Mouse (Mus musculus): ENCODE data around the gene Dnajb7.
A peak's percentile ranks its signal among the peaks of the same experiment; 100 is the strongest.
"Not testable (repeated sequence)": the region's sequence is repeated elsewhere in the genome, so short reads cannot be mapped to it uniquely, and the experiment has no call there.

The Dnajb7 gene

DNA sequence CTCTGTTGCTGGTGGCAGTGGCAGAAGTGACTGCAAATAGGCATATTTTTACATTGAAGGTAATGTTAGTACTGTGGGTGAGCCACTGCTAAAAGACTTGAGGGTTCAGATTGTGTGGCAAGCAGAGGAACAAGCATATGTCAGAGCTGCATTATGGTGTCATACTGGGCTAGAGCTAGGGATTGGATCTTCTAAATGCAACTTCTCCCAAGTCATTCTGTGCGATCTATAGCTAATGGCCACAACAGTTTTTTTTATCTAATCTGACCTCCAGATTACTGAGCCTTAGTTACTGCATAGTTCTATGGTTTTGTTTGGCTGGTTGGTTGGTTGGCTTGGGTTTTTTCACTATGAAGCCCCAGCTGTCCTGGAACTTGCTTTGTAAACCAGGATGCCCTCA lies at the start of gene Dnajb7:
TSS of gene Dnajb7 (minus strand) at position 101 of the 400 bp plus-strand sequence.
- no peak for DNase-seq (ENCODE audit: low read depth)

DNA sequence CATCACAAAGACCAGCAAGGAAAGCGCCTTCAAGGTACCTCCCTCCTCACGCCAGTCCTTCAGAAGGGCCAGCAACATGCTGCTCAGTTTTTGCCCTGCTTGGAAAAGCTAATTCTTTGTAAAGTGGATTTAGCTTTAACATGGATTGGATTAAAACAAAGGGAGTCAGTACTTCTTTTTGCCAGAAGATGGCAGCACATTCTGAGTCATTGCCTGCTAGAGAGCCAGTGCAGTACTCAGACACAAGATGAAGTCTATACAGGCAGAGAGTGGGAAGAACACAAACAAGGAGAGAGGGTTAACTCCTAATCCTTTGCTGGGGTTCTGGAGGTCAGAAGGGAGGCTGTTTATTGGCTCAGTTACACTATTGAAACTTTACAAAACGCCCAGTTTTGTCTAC lies 40.4 kb upstream of the Dnajb7 start:
- DNase-seq (ENCODE audit: low read depth) = peak; percentile 57

GRCm38 (mm10) chr15:81439236-81439635 lies 31.1 kb upstream of the Dnajb7 start:
- DNase-seq (ENCODE audit: low read depth) = no peak

DNA sequence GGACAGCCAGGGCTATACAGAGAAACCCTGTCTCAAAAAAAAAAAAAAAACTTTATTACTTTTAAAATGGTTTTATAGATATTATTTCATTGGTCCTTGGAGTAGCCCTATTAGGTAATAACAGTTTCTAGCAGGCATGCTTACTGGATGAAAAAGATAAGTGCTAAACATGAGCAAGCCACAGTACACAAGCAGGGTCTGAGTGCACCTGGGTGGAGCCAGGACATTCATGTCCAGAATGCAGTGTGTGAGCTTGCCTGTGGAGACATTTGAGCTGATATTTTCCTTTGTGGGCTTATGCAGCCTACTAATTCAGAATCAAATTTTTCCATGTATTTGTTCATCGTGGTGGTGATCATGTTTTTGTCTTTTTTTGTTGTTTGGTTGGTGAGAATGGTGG lies 30.2 kb upstream of the Dnajb7 start:
- no peak for DNase-seq (ENCODE audit: low read depth)

GRCm38 (mm10) chr15:81431195-81431594 lies 23.1 kb upstream of the Dnajb7 start:
- DNase-seq (ENCODE audit: low read depth) = no peak

DNA sequence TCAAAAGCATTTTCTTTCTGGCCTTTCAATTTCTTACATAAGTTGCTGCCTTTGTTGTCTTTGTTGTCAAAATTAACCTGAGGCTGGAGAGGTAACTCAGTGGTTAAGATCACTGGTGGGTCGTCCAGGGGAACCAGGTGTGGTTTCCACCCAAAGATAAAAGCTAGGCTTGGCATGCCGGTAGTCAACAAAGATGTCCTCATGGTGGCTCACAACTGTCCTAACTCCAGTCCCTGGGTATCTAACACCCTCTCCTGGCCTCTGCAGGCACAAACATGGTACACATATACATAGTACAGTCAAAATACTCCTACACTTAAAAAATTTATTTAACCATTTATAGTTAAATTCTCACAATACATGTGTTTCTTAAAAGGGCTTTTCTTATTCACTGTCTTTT lies 19.8 kb upstream of the Dnajb7 start:
- no peak for DNase-seq (ENCODE audit: low read depth)

GRCm38 (mm10) chr15:81425311-81425710 lies 17.2 kb upstream of the Dnajb7 start:
- no peak for DNase-seq (ENCODE audit: low read depth)

- no peak for DNase-seq (ENCODE audit: low read depth)
These were observed 14.1 kb upstream of the Dnajb7 start for GRCm38 (mm10) chr15:81422156-81422681.

DNA sequence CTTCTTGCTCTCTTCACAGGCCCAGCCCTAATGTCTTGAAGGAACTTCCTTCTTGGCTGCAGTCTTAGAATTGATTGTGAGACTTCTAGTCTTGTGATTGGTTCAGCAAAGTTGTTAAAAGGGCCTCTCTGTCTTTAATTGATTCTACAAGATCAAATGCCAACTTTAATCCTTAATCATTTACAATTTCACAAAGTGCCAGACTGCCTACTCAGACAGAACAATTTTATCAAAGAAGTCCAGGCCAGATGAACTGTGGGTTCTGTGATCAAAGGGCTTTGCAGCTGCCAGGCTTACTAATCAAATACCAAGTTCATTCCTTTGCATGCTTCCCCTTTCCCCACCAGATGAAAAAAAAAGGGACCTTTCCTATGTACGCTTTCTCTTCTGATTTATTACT lies 13.4 kb upstream of the Dnajb7 start:
- DNase-seq (ENCODE audit: low read depth) = no peak

- DNase-seq (ENCODE audit: low read depth) = no peak
These were observed 10.0 kb upstream of the Dnajb7 start for GRCm38 (mm10) chr15:81418065-81418464.

- not testable (repeated sequence) for DNase-seq (ENCODE audit: low read depth)
These were observed 8.7 kb upstream of the Dnajb7 start for GRCm38 (mm10) chr15:81416763-81417310.

GRCm38 (mm10) chr15:81405008-81405407 lies 3.1 kb downstream of the Dnajb7 start:
- no peak for DNase-seq (ENCODE audit: low read depth)

- peak; percentile 96 for DNase-seq (ENCODE audit: low read depth)
These were observed 8.3 kb downstream of the Dnajb7 start, which contains the start of the genes St13 and Xpnpep3 for GRCm38 (mm10) chr15:81399638-81400315. TSS of gene St13 (minus strand) at chr15:81400077. TSS of gene Xpnpep3 (plus strand) at chr15:81400138.

DNA sequence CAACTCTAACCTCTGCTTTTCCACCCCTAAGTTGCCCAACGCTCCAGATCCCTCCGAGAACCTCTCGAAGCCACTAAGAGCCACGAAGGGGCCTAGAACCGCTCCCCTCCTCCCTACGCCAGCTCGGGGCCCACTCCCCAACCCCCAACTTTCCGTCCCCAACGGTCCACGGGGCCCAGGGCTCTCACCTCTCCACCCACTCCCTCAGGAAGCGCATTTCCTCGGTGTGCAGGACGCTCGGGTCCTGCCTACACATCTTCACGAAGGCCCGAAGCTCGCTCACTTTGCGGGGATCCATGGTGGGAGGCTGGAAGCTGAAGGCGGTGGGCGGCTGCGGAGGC lies 8.8 kb downstream of the Dnajb7 start:
- peak; percentile 15 for DNase-seq (ENCODE audit: low read depth)

DNA sequence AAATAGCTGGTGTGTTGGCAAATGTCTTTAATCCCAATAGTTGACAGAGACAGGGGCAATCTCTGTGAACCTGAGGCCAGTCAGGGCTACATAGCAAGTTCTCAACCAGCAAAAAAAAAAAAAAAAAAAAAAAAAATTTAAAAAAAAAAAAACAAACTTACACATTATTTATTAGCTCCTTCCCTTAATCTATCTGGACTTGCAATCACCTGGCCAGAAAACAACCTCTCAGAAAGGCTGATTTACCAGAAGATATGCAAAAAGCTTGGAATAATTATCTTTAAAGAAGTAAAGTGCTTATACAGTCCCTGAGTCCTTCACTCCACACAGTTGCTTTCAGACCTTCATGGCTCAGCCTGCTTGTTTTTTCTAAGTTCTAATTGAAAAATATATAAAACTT lies 9.9 kb downstream of the Dnajb7 start:
- DNase-seq (ENCODE audit: low read depth) = no peak

DNA sequence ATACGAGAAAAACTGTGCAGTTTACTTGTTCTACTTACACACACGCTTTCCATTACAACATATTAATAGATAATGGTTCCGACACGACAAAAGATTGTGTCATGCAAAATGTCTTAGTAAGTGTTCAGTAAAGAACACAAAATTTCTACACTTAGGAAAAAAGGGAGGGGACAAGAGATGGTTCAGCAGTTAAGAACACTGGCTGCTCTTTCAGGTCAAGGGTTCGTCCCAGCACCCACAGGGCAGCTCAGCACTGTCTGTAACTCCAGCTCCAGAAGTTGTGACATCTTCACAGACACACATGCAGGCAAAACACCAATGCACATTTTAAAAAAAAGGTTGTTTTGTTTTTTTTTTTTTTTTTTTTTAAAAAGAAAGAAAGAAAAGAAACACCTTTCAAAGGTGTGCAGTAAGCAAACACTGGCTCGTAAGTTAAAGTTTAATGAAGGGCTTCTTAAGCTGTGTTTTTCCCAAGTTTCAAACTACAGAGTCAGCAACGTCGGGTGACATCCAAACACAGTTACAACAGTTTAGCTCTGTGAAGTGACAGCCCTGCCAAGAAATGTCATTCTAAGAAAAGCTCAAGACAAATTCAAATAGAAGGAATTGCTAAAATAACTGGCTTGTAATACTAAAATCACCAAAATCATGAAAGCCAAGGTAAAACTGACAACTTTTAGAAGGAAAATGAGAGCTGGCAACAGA lies 13.7 kb downstream of the Dnajb7 start:
- no peak for DNase-seq (ENCODE audit: low read depth)

GRCm38 (mm10) chr15:81392997-81393396 lies 15.1 kb downstream of the Dnajb7 start:
- no peak for DNase-seq (ENCODE audit: low read depth)

DNA sequence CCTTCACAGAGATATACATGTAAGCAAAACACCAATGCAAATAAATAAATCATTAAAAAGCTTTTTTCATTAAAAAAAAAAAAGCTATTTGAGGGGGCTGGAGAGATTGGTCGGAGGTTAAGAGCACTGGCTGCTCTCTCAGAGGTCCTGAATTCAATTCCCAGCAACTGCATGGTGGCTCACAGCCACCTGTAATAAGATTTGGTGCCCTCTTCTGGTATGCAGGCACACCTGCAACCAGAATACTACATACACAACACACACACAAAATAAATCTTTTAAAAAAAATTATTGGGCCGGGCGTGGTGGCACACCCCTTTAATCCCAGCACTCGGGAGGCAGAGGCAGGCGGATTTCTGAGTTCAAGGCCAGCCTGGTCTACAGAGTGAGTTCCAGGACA lies 21.8 kb downstream of the Dnajb7 start:
- no peak for DNase-seq (ENCODE audit: low read depth)

- DNase-seq (ENCODE audit: low read depth) = no peak
These were observed 29.3 kb downstream of the Dnajb7 start for GRCm38 (mm10) chr15:81378845-81379244.

DNA sequence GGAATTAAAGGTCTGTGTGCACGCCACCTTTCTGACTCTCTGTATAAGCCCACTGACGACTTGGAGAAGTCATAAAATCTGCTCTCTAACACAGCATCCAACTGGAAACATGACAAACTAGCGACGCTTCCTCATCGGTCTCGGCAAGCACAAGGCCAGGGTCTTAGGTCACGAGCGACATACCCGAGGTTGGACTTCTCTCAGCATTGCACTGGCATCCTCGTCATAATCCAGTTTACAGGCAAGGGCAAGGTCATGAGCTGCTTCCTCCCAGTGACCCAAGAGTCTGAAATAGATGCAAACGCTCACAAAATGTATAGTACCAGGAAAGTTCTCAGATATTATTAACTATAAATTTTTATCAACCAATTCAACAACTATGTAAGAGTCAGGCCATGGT lies 33.5 kb downstream of the Dnajb7 start:
- no peak for DNase-seq (ENCODE audit: low read depth)

- DNase-seq (ENCODE audit: low read depth) = no peak
These were observed 37.7 kb downstream of the Dnajb7 start for GRCm38 (mm10) chr15:81370356-81370755.

- DNase-seq (ENCODE audit: low read depth) = no peak
These were observed 39.5 kb downstream of the Dnajb7 start for GRCm38 (mm10) chr15:81368601-81369000.

GRCm38 (mm10) chr15:81366241-81366640 lies 41.9 kb downstream of the Dnajb7 start:
- DNase-seq (ENCODE audit: low read depth) = no peak
